8 mouse cellular contexts compared by ENCODE assay signal in genomic region chr6:136827881-136828561, GRCm38 (mm10). TPM values are rescaled to one million over a fixed set of nuclear protein-coding genes. Genes with fewer than 3 reads are reported as not detected.
DNase-seq lines count a peak whose midpoint lies in the region; ATAC-seq lines count a peak whose summit lies in the region.

TSS of gene Wbp11 (minus strand) at chr6:136828233.

- under 1% methylated on average over 43 of the region's 45 CpGs for WGBS in lung, embryonic 16.5 days

- peak; percentile 99 for DNase-seq in MEL-GATA-1-ER (ENCODE audit: extremely low read depth, low read depth)
- peak; percentile 93 for DNase-seq in cerebellum, adult 8-10 months
- peak; percentile 97 for DNase-seq in forelimb bud, embryonic 11.5 days (ENCODE audit: low read depth, low spot score)
- peak; percentile 97 for DNase-seq in layer of hippocampus, adult 9-10 months (ENCODE audit: low spot score)
- peak; percentile 86 for DNase-seq in ovary, postnatal 10 days (ENCODE audit: low spot score)
- DNase-seq in thymus, postnatal 10 days (ENCODE audit: low spot score in 2 of 2): peak; percentile 90 to 94

- H3K4me2 ChIP-seq in lung, embryonic 16.5 days (ENCODE audit: low read depth, low read length): peak within 1 kb of the TSS; percentile 81

- H3K27ac ChIP-seq in lung, embryonic 16.5 days (ENCODE audit: low read length): peak within 1 kb of the TSS; percentile 70

- peak within 1 kb of the TSS; percentile 100 for H3K9ac ChIP-seq in lung, embryonic 16.5 days (ENCODE audit: low read length)

- H3K36me3 ChIP-seq in lung, embryonic 16.5 days (ENCODE audit: control insufficient read depth, insufficient read depth, low read length): peaks cover 11% of the 10 kb centered on the region

- peak; percentile 99 to 100 for ATAC-seq in hematopoietic stem cell, adult 5-6 weeks (replicated peaks in 1 of 2; ENCODE audit: insufficient read depth in 1 of 2, low FRiP score in 2 of 2, low TSS enrichment in 1 of 2, low read depth in 1 of 2, poor library complexity in 2 of 2, severe bottlenecking in 2 of 2)
- peak; percentile 100 for ATAC-seq in lung, embryonic 16.5 days (ENCODE audit: low read depth)

- no peaks in the 10 kb centered on the region for H3K9me3 ChIP-seq in lung, embryonic 16.5 days (ENCODE audit: control insufficient read depth, low read length)

- no peaks in the 10 kb centered on the region for H3K27me3 ChIP-seq in lung, embryonic 16.5 days (ENCODE audit: control insufficient read depth, insufficient read depth, low read depth, low read length)

- H3K4me1 ChIP-seq in lung, embryonic 16.5 days (replicated peaks; ENCODE audit: control insufficient read depth, insufficient read depth, low read length): peaks cover 5% of the 10 kb centered on the region; the same call in 1 of the 2 replicates

- peak within 1 kb of the TSS; percentile 100 for H3K4me3 ChIP-seq in lung, embryonic 16.5 days (ENCODE audit: low read length)

RNA-seq across cellular contexts. Expression of gene Wbp11, which starts in this region (rescaled TPM):
- total RNA-seq in hematopoietic stem cell, adult 5-6 weeks (2017): 48.6 and 59.2 TPM in 2 replicates
- 91.1 and 107 TPM in 2 replicates for polyA plus RNA-seq in lung, embryonic 16.5 days (2015; fragmentation: Nextera tagmentation; extraction: Ambion mirVana)

Comparison
In these comparisons a context has a peak if more than half of its experiments do, and no peak if none do; other contexts are left out.
1. Peak in every context shown above with its lines: DNase-seq, ATAC-seq, H3K4me3 ChIP-seq and H3K27ac ChIP-seq.